8 mouse cellular contexts compared by ENCODE assay signal in the genomic region with DNA sequence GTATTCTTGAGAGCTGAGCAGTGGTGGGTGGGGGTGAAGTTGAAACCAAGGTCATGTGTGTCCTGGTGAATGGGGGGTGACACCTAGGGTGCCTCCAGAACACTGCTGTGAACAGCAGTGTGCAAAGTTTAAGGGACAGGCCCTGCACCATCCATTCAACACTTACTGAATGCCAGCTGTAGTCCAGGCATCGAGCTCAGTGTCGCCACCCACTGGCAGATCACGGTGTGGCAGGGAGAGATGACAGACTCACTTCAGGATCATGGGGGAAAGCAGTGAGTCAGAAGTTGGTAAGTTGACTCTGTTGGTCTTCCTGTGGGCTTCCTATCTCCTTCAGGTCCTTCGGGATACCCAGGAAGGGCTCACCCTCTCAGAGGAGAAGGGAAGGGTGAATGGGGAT. TPM values are rescaled to one million over a fixed set of nuclear protein-coding genes. Genes with fewer than 3 reads are reported as not detected.
DNase-seq lines count a peak whose midpoint lies in the region; ATAC-seq and TF ChIP-seq lines count a peak whose summit lies in the region.

No protein-coding gene starts in this region.

- ATAC-seq in liver, embryonic 11.5 days (replicated peaks; ENCODE audit: low FRiP score): no peak
- no peak for ATAC-seq in midbrain, postnatal 0 days (ENCODE audit: low FRiP score)

- peak; percentile 78; the same call in 1 of the 2 replicates for TF ChIP-seq CTCF in embryonic fibroblast, embryonic 13.5 days (IDR thresholded peaks at IDR 0.05; ENCODE audit: borderline replicate concordance, insufficient read depth, low read length)
- peak; percentile 75 for TF ChIP-seq CTCF in midbrain, postnatal 0 days (IDR thresholded peaks at IDR 0.05)

- DNase-seq in cerebellum, adult 8-10 months: peak; percentile 58
- DNase-seq in cerebellum, adult 11 months: no peak
- DNase-seq in liver (peak; percentile 59), R1 (ENCODE audit: low read depth, low spot score) (peak; percentile 58)
- DNase-seq in liver, embryonic 11.5 days (ENCODE audit: low spot score): no peak
- DNase-seq in midbrain, postnatal 0 days (ENCODE audit: low spot score): no peak
- no peak for DNase-seq in urinary bladder, postnatal 10 days (ENCODE audit: low spot score)

- no peak overlapping the region for H3K9ac ChIP-seq in liver, embryonic 11.5 days (ENCODE audit: low read depth, low read length)
- no peak overlapping the region for H3K9ac ChIP-seq in midbrain, postnatal 0 days (replicated peaks; ENCODE audit: low read length, poor library complexity, severe bottlenecking)

- H3K4me2 ChIP-seq in liver, embryonic 11.5 days: no peak overlapping the region
- H3K4me2 ChIP-seq in midbrain, postnatal 0 days (ENCODE audit: low read depth, low read length, poor library complexity, severe bottlenecking): no peak overlapping the region

- peaks cover 4% of the 10 kb centered on the region for H3K4me1 ChIP-seq in liver, embryonic 11.5 days (replicated peaks; ENCODE audit: control insufficient read depth, insufficient read depth, low read length)
- no peaks in the 10 kb centered on the region; the same call in 1 of the 2 replicates for H3K4me1 ChIP-seq in embryonic fibroblast, embryonic 13.5 days (ENCODE audit: control insufficient read depth, insufficient read depth, low read length)
- H3K4me1 ChIP-seq in midbrain, postnatal 0 days (ENCODE audit: insufficient read depth, low read length): 0 out of 2 replicates have a peak, but pooled peaks cover 7% of the 10 kb centered on the region

- H3K9me3 ChIP-seq in liver, embryonic 11.5 days (ENCODE audit: control insufficient read depth, low read length): no peaks in the 10 kb centered on the region
- no peaks in the 10 kb centered on the region for H3K9me3 ChIP-seq in midbrain, postnatal 0 days (ENCODE audit: low read length)

- 13% methylated on average over 4 of the region's 4 CpGs for WGBS in liver, embryonic 11.5 days
- 16% methylated on average over 4 of the region's 4 CpGs for WGBS in midbrain, postnatal 0 days

- TF ChIP-seq POLR2A in embryonic fibroblast, embryonic 13.5 days (IDR thresholded peaks at IDR 0.05; ENCODE audit: low read depth, low read length): no peak

- no peaks in the 10 kb centered on the region for H3K36me3 ChIP-seq in liver, embryonic 11.5 days (ENCODE audit: control insufficient read depth, insufficient read depth, low read length)
- no peaks in the 10 kb centered on the region for H3K36me3 ChIP-seq in midbrain, postnatal 0 days (ENCODE audit: insufficient read depth, low read length)

- no peak overlapping the region for H3K27ac ChIP-seq in liver, embryonic 11.5 days (ENCODE audit: low read depth, low read length)
- H3K27ac ChIP-seq in embryonic fibroblast, embryonic 13.5 days (ENCODE audit: insufficient read depth, low read length): no peak overlapping the region
- H3K27ac ChIP-seq in midbrain, postnatal 0 days (ENCODE audit: low read depth, low read length): no peak overlapping the region

- H3K27me3 ChIP-seq in liver, embryonic 11.5 days (replicated peaks; ENCODE audit: control insufficient read depth, insufficient read depth, low read length): peaks cover 56% of the 10 kb centered on the region
- peaks cover 19% of the 10 kb centered on the region for H3K27me3 ChIP-seq in midbrain, postnatal 0 days (ENCODE audit: insufficient read depth, low read length)

- no peak overlapping the region for H3K4me3 ChIP-seq in liver, embryonic 11.5 days (ENCODE audit: low read depth, low read length)
- H3K4me3 ChIP-seq in embryonic fibroblast, embryonic 13.5 days (ENCODE audit: insufficient read depth, low read length): no peak overlapping the region
- H3K4me3 ChIP-seq in midbrain, postnatal 0 days (ENCODE audit: low read depth, low read length): no peak overlapping the region

RNA-seq across cellular contexts. Expression of gene Foxs1, which starts 6.8 kb away (rescaled TPM):
- 0.21 and 0.36 TPM in 2 replicates for polyA plus RNA-seq in liver, embryonic 11.5 days (2014; fragmentation: Nextera tagmentation; extraction: Ambion mirVana)
- 12.2 and 30.1 TPM in 2 replicates for polyA plus RNA-seq in embryonic fibroblast, embryonic 13.5 days (2011; ENCODE audit: insufficient read length, low read depth, missing spikeins)
- total RNA-seq in midbrain, postnatal 0 days (2014; rRNA removed): 4.0 and 6.8 TPM in 2 replicates
- 2.4 and 3.3 TPM in 2 replicates for polyA plus RNA-seq in midbrain, postnatal 0 days (2015; fragmentation: Nextera tagmentation; extraction: Ambion mirVana)

RNA-seq across cellular contexts. Expression of gene Dusp15, which starts 11.7 kb away (rescaled TPM):
- polyA plus RNA-seq in liver, embryonic 11.5 days (2014; fragmentation: Nextera tagmentation; extraction: Ambion mirVana): not detected in 2 replicates
- 2.2 and 3.5 TPM in 2 replicates for polyA plus RNA-seq in embryonic fibroblast, embryonic 13.5 days (2011; ENCODE audit: insufficient read length, low read depth, missing spikeins)
- total RNA-seq in midbrain, postnatal 0 days (2014; rRNA removed): 44.9 and 47.1 TPM in 2 replicates
- polyA plus RNA-seq in midbrain, postnatal 0 days (2015; fragmentation: Nextera tagmentation; extraction: Ambion mirVana): 24.6 and 25.2 TPM in 2 replicates

RNA-seq across cellular contexts. Expression of gene Ttll9, which starts 22.4 kb away (rescaled TPM):
- 0.35 and 0.62 TPM in 2 replicates for polyA plus RNA-seq in liver, embryonic 11.5 days (2014; fragmentation: Nextera tagmentation; extraction: Ambion mirVana)
- polyA plus RNA-seq in embryonic fibroblast, embryonic 13.5 days (2011; ENCODE audit: insufficient read length, low read depth, missing spikeins): not detected in 2 replicates
- total RNA-seq in midbrain, postnatal 0 days (2014; rRNA removed): 4.9 and 7.8 TPM in 2 replicates
- 7.6 and 7.9 TPM in 2 replicates for polyA plus RNA-seq in midbrain, postnatal 0 days (2015; fragmentation: Nextera tagmentation; extraction: Ambion mirVana)

RNA-seq across cellular contexts. Expression of gene Mylk2, which starts 28.7 kb away (rescaled TPM):
- polyA plus RNA-seq in liver, embryonic 11.5 days (2014; fragmentation: Nextera tagmentation; extraction: Ambion mirVana): not detected in 2 replicates
- polyA plus RNA-seq in embryonic fibroblast, embryonic 13.5 days (2011; ENCODE audit: insufficient read length, low read depth, missing spikeins): 0.93 and 1.1 TPM in 2 replicates
- 0.16 TPM in 1 of 2 replicates, not detected in the other for total RNA-seq in midbrain, postnatal 0 days (2014; rRNA removed)
- polyA plus RNA-seq in midbrain, postnatal 0 days (2015; fragmentation: Nextera tagmentation; extraction: Ambion mirVana): 0.05 TPM in 1 of 2 replicates, not detected in the other

Comparison
In these comparisons a context has a peak if more than half of its experiments do, and no peak if none do; other contexts are left out.
1. DNase-seq: peak in cerebellum, adult 8-10 months (single experiment), liver (single experiment) and R1 (single experiment); none in cerebellum, adult 11 months (single experiment), liver, embryonic 11.5 days (single experiment), midbrain, postnatal 0 days (single experiment) and urinary bladder, postnatal 10 days (single experiment).